Mouse (Mus musculus) left cerebral cortex, adult 18-20 months (tissue): Measurements from ENCODE around the gene Frmd4a. TPM values are rescaled to one million over a fixed set of nuclear protein-coding genes. Genes with fewer than 3 reads are reported as not detected.

Experiments
- DNase-seq, 2 experiments: peaks; one replicate each; pipeline ENCODE4 v3.0.0; 2021 to 2022; ENCODE audit warnings: low spot score in 2 of 2, mixed read lengths in 1 of 2
- total RNA-seq, 2 experiments: library from RNA; stranded (reverse); gene quantifications; 2 replicates each; pipeline ENCODE4 v1.2.3; 2021

Frmd4a gene
- total RNA-seq, 2 experiments from 2014 or later = 42.3 to 47.3 TPM

DNA sequence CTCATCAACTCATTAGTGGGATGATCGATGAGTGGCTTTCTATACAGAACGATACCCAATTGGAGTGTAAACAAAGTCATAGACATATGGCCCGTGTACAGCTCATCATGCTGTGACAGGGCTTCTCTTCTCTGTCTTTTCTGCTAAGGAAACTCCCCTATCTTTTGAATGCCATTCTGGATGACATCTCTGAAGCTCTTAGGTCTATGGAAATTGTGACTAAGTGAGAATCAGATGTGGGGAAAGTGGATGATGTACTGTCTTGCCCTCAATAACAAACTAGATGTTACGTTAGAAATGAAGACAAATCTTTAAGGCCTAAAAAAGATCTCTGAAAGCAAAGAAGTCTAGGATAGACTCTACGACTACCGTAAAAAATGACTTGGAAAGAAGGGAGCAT lies 362.9 kb downstream of the Frmd4a start:
- DNase-seq = no peak

GRCm38 (mm10) chr2:4380926-4381325 lies 363.4 kb downstream of the Frmd4a start:
- DNase-seq = no peak

- DNase-seq = no peak
These were observed 369.0 kb downstream of the Frmd4a start for GRCm38 (mm10) chr2:4386468-4386867.

- DNase-seq = no peak
These were observed 371.8 kb downstream of the Frmd4a start for GRCm38 (mm10) chr2:4389330-4389729.

DNA sequence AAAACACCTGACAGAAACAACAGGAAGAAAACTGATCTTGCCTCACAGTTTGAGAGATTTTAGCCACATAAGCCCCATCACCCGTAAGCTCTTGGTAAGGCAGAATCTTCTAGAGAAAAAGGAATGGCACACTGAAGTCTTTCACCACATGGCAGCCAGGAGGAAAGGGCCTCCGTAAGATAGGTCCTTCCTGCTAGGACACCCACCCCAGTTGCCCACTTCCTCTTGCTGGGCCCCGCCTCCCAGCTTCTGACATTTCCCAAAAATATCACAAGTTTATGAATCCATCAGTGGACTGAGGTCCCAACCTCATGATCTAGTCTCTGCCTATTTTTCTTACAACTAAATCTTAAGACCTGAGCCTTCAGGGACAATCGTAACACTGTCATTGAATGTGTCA lies 373.6 kb downstream of the Frmd4a start:
- DNase-seq = no peak

DNA sequence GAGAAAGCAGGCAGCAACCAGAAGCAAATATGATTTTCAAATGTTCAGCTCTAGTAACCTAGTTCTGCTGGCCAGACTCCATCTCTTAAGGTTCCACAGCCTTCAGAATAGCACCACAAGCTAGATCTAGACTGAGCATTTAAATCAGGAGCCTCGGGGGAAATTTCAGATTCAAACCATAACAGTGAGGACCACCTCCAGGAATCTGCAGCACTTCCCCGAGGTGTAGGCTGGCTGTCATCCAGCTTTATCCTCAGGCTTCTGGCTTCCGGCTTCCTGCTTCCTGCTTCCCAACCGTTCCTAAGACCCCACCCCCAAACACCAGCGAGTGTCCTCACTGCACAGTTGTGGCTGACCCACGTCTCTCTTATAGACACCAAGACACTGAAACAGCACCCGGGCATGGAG lies 374.2 kb downstream of the Frmd4a start:
- peak in 1 of 2 experiments; percentile 40 for DNase-seq

GRCm38 (mm10) chr2:4393046-4393445 lies 375.5 kb downstream of the Frmd4a start:
- no peak for DNase-seq

DNA sequence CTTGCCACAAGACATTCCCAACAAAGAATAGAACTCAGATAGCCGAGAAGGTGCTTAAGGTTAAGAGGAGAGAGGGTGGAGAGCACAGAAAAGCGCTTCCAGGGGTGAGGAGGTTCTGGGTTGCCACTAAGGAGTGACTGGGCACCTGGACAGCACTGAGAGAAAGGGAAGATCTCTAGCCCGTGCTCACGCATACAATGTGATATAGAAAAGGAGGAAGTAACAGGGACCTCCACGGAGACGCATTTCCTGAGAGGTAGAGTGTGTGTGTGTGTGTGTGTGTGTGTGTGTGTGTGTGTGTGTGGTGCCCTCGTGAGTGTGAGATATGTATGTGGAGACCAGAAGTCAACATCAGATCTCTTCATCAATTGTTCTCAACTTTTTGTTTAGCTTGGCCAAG lies 377.1 kb downstream of the Frmd4a start:
- no peak for DNase-seq

- DNase-seq = no peak
These were observed 382.2 kb downstream of the Frmd4a start for GRCm38 (mm10) chr2:4399721-4400120.

GRCm38 (mm10) chr2:4400771-4401596 lies 383.5 kb downstream of the Frmd4a start:
- DNase-seq = peak; percentile 32 to 45

DNA sequence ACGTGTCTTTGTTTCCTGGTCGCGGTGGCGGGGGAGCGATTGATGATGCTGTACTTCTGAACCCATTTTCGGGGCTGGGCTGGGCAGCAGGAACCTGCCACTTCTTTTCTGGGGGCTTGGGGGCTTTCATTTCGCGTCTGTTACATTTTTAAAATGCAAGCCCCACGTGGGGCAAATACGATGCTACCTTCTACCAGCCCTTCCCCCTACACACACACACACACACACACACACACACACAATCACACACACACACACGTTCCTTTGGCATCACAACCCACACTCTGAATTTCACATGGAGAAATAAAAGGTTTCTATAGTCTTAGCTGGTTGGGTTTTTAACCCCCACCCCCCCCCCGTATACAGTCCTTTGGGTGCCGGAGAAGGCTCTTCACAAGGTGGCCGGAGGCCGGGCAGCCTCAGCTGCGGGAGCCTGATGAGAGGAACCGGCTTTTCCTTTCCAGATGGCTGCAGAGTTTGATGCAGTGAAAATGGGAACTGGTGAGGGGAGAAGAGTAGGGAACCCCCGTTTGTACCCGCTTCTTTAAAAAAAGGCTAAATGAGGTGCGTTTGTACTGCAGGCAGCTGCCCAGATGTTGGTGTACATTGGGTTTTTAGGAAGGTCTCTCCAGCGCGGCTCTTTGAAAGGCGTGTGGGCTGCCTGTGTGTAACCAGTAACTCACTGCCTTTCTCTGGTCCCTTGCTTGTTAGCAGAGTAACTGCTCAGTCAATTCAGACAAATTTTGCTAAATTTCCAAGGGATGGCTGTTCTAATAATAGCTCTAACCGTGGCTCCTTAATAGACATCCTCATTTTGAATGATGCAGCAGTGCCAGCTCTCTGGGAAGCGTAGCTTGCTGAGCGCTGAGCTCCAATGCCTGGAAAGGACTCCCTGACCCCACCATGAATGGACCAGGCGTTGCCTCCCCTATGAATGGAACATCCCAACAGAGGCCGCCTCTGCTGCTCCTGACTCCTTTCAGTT lies 384.4 kb downstream of the Frmd4a start:
- peak; percentile 39 to 55 for DNase-seq

DNA sequence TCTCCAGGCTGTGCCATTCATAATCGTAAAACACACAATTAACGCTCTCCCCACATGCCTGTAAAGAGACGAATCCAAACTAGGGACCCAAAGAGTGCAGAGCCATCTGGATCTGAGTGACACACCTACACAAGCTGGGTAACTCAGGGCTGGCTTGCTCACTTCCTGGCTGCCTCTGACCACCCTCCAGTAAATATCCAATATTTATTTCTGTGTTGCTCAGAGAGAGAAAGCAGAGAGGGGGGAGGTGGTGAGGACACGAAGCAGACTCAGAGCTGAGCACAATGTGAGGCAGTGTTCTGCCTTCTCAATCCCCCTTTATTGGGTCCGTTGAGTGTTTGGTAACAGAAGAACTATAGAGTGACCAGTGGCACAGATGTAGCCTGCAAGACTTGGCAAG lies 389.5 kb downstream of the Frmd4a start:
- DNase-seq = peak; percentile 6 to 11

GRCm38 (mm10) chr2:4409810-4410433 lies 392.4 kb downstream of the Frmd4a start:
- DNase-seq = no peak

DNA sequence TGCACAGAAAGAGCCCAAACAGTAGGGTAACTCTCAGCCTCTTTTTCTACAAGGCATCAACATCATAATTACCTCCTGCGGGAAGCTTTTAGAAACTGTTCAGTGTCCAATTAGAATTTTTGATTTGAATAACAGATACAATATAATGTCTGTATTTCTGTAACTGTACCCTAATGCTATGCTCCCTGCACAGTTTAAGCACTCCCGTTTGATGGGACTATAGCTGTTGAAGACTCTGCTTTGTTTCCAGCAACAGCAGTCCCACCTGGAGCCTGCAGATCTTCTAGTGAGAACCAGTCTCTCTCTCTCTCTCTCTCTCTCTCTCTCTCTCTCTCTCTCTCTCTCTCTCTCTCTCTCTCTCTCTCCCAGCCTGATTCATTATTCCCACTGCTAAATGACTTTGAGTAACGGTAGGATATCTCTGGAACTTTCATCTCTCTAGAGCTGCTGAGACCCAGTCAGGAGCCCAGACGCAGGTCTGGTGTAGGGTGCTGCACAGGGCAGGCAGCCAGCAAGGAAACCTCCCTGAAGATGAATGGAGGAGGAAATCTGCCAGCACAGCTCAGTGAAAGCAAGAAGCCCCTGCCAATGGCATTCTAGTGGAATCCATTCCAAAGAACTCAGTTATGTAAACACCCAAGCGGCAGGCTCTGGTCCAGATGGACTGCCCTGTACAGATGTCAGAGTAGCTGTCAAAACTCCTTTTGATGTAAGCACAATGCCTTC lies 395.5 kb downstream of the Frmd4a start:
- DNase-seq = peak in 1 of 2 experiments; percentile 14

DNA sequence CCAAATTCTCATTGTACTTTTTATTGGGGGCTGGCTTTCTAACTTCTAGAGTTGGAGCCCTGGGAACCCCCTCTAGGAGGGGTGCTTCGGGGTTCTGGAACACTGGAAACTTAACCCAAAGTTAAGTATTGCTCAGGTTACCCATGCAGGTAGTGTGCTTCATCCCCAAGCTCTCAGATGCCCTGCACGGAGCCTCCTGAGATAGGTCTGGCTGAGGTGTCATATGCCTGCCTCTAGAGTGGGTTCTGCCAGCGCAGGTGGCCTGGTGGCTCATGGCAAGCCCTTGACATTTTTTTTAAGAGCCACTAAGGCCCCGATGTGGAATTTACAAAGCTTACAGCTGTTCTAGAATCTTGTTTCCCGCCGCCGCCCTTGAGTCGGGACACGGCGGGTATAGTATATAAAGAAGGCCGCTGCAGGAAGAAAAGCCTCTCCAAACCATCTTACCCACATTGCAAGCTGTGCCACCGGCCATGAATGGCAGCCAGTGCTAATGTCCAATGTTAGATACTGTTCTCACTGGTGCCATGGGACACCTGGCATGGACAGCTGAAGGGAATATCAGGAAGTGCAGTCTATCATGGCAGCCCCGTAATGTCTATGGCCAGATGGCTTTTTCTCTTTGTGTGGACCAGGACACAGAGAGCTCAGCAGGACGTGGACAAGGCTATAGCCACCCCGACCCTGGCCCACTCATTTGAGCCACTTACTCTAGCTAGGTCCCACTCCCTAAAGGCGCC lies 396.2 kb downstream of the Frmd4a start:
- no peak for DNase-seq

GRCm38 (mm10) chr2:4420679-4421312 lies 403.3 kb downstream of the Frmd4a start:
- DNase-seq = no peak

- no peak for DNase-seq
These were observed 404.2 kb downstream of the Frmd4a start for GRCm38 (mm10) chr2:4421757-4422156.

- DNase-seq = no peak
These were observed 406.4 kb downstream of the Frmd4a start for GRCm38 (mm10) chr2:4423896-4424295.

DNA sequence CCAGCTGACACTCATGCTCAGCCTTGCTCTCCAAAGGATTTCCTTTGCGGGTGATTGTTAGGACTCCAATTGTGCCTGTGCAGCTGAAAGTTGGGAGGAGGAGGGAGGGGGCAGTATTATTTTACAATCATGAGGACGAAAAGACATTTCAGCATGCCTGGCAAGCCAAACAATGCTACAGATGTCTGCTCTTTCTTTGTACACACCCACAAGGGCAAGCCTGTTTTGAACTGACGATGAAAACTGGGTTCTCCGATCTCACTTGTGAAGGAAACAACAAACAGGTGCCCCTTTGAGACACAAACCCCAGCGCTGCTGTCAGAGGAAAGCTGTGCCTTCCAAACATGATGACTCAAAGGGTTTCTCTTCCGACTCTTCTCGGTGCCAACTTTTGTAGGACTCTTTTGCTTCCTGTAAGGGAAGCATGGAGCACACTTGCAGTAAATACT lies 410.9 kb downstream of the Frmd4a start:
- no peak for DNase-seq
